Mouse (Mus musculus) monocyte, adult 5-6 weeks (primary cell): ENCODE measurements around the gene Pde11a. TPM values are rescaled to one million over a fixed set of nuclear protein-coding genes. Genes with fewer than 3 reads are reported as not detected.
A peak's percentile ranks its signal among the peaks of the same experiment; 100 is the strongest.

Experiments
- ATAC-seq: fragments of 153-309, 156-312 bp; replicated peaks from 2 replicates; pipeline ENCODE4 v1.8.0; 2017; ENCODE audit warnings: mild to moderate bottlenecking; ENCODE audit not compliant: low TSS enrichment, insufficient number of reproducible peaks, severe bottlenecking, poor library complexity, low FRiP score
- total RNA-seq: library from RNA; stranded (forward); fragments of 200-1000, 200-491, 200-594 nt; gene quantifications from 3 replicates; pipeline ENCODE4 v1.2.3, GENCODE M21; 2017

Pde11a gene
- total RNA-seq, 1 experiment from 2014 or later, result not detected

DNA sequence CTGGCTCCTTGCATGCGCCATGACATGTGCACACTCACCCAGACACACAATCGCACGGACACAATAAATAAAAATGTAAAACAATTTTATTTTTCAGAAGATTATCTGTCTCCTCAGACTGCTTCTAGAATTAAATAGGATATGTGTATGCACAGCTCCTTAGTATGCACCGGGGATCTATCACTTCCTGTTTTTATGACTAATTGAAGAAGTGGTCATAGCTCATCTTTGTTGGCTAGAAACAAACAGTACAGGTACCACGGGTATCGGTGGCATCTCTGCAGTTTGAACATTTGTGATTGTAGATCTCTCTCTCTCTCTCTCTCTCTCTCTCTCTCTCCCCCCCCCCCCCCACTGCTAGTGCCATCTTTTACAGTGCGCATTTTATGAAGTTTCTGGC, 298.5 kb downstream of the Pde11a start:
- no peak for ATAC-seq

GRCm38 (mm10) chr2:76030080-76030479, 308.5 kb downstream of the Pde11a start:
- no peak for ATAC-seq

GRCm38 (mm10) chr2:76029081-76029901, 309.3 kb downstream of the Pde11a start:
- ATAC-seq, result no peak

- no peak for ATAC-seq
These were observed 321.7 kb downstream of the Pde11a start for GRCm38 (mm10) chr2:76016890-76017289.

DNA sequence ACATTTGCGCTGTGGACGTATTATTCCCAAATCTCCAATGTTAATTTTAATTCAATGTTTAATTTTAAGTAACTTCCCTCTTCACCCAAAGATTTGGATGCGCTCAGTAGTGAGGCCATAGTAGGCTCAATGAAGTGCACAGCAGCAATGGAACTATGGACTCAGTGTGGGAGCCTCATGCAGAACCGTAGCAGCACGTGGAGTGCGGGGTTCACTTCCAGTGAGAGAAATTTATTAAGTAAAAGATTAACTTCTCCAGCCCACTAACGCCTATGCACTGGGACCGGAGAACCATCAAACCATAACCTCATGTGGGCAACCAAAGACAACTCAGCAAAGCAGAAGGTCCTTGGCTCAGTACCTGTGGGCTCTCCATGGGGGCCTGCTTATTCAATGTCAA, 322.4 kb downstream of the Pde11a start:
- ATAC-seq, result no peak

DNA sequence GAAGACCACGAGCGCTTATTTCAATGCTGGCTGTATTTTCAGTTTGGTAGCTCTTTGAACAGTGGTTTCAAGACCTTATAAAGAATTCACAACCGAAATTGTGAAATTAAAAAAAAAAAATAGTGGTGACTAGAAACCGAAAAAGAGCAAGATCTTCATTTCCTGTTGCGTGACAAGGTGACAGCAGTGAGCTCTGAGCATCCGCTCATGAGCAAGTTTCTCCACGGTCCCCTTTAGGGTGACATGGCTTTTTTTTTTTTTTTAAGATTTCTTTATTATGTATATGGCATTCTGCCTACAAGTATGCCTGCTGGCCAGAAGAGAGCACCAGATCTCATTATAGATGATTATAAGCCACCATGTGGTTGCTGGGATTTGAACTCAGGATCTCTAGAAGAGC, 323.1 kb downstream of the Pde11a start:
- ATAC-seq, result no peak

DNA sequence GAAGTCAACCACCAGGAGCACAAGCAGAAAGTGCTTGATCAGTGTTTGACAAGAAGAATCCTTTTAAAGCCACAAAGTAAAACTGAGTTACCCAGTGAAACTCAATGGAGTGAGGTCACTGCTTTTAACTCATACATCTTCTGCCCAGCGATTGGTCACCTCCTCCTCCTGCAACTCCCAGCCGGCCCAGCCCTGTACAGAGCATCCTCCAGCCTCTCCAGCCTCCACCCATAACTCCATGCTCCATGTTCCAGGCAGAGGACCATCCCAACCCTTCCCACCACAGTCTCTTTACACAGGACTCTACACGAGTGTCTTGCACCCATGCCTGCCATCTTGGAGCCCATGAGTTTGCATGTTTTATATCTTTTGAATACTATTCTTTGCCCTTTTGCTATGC, 323.9 kb downstream of the Pde11a start:
- no peak for ATAC-seq

DNA sequence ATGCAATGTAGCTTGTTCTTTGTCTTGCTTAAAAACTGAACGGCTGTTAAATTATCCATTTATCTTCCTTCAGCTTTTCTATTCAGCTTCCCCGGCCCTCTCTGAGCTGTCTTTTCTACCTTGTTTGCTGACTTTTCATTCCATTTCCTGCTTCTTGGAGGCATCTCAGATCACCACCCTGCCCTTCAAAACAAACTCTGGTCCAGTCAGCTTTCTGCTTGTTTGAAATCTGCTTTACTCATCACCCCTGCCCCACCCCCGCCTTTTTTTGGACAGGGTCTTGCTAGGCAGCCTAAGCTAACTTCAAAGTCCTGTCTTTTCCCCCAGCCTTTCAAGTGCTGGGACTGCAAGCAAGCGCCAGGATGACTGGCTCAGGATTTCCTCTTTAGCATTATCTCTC, 332.4 kb downstream of the Pde11a start:
- no peak for ATAC-seq

DNA sequence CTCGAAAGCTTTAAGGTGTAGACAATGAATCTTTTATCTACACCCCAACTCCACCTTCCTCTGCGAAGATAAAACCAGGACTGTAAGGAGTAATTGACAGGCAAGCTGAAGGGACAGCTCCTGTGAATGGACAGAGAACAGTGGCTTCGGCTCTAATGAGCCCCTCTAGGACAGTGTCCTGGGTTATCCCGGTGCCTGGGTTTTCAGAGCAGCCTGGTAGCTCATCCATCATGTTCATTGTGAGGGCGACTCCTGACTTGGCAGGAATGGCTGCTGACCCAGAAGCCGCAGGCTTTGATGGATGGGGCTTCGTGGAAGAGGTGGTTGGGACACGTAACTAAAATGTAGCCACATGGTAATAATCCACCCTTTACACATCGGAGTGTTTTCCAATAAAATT, 335.7 kb downstream of the Pde11a start:
- no peak for ATAC-seq

- 0 out of 2 replicates have a peak, but pooled peaks have one; percentile 61 for ATAC-seq
These were observed 337.2 kb downstream of the Pde11a start for GRCm38 (mm10) chr2:76001392-76001791.

DNA sequence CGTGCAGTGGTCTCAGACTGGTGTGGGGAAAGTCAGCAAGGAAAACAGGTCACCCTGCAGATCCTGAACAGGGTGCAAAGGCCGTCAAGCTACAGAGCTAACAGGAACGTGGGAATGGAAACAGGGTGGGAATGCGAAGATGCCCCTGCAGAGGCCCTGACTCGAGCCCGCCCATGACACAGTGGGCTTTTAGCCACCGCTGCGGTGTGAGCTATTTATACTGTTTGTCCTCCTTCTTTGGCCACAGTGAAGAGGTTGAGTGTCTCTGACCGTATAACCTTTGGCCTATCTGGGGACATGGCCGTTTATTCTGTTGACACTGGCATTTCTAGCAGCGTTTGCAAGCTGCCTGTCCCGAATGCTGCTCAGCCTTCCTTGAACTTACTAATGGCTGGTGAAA, 338.9 kb downstream of the Pde11a start:
- no peak for ATAC-seq

GRCm38 (mm10) chr2:75998692-75999091, 339.9 kb downstream of the Pde11a start:
- no peak for ATAC-seq

DNA sequence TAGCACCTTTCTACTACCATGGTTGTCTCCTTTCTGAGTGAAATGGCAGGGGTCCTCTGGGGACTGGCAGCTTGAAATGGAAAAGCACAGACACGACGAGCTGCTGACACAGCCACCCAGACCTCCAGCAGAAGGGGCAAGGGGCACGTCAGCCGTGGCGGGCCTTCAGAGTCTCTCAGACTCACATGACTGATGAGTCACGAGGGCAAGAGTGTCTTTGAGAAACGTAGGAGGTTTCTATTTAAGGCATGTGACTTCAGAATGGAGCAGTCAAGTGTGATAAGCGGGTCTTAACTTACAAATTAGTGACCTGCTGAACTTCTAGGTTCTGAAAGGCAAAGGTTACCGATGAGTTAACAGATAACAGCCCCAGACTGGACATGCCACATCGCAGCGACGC, 340.8 kb downstream of the Pde11a start:
- ATAC-seq, result no peak

DNA sequence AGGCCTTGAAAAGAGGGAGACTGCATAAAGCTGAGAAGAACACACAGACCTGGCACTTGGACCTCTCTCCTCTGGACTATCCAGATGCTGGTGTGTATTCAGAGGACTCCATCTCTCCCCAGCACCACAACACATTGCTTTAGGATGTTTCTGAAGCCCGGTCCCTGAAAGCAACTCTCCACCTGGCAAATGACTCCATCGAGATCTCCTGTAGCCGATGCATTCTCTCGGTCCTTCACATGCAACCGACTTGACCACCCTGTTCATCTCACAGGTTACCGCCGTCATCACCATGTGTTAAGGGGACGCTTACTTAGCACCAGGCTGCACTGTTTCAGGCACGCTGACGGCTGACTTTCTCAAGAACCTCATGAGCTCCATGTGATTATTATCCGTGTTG, 343.7 kb downstream of the Pde11a start:
- no peak for ATAC-seq

- no peak for ATAC-seq
These were observed 346.9 kb downstream of the Pde11a start for GRCm38 (mm10) chr2:75991581-75992205.

GRCm38 (mm10) chr2:75990885-75991539, 347.6 kb downstream of the Pde11a start:
- ATAC-seq, result peak; percentile 76

DNA sequence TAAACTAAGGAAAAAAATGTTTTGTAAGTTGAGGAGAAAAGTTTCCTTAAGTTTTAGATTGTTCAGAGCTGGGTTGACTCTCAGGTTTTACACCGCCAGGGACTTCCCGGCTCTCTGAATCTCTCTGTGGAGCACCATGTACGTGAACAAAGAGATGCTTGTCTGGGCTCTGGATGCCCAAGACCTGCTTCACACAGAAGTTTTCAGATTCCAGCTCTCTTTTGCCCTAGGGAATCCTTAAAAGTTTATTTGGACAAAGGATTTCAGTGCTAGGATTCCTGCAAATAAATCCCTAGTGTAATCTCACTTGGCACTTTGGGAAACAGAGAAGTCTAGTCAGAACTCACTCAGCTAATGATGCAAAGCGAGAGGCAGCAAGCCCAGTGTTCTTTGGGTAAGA, 348.9 kb downstream of the Pde11a start:
- no peak for ATAC-seq

DNA sequence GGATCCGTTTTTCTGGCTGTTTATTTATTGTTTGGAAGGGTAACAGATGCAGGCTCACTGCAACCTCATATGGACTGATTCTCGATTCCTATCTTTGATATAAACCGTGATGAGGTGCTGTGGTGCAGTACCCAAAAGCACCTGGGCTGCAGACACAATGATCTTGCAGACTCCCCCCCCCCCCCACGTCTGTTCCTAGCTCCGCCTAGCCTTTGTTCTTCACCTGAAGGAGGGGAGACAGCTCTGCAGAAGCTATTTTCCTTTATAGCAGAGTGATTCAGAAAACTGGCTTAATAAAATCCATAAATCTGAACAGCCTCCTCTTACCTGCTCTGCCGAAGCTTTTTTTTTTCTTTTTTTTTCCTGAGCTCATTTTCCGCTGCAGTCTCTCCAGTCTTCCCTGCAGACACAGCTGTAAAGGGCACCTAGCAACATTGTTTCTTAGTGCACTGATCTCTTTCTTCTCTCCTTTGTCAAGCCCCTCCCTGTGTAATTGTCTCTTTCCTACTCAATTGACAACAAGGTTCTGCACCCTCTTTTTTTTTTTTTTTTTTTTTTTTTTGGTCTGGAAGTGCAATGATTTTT, 349.7 kb downstream of the Pde11a start:
- ATAC-seq, result no peak

DNA sequence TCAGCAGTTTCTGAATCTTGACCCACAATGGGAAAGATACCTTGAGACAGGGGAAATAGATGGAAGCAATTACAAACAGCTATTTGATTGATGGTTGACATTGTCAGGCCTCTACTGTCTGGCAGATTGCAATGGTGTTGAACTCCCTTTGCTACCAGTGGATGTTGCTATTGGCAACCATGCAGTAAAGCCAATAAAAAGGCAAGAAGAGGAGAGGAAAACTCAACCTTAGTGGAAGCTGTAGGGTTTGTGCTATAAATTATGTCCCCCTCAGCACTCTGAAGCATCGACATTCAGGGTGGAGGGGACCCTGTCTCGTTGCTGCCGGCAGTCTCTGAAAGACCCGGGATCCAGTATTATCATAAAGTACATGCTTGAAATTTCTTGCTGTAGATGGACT, 350.2 kb downstream of the Pde11a start:
- no peak for ATAC-seq
